Mouse (Mus musculus): ENCODE measurements around the gene Slc25a27. TPM values are rescaled to one million over a fixed set of nuclear protein-coding genes. Genes with fewer than 3 reads are reported as not detected.

Gene Slc25a27
- polyA plus RNA-seq, 1 experiment from 2014 or later, result 117 TPM

- no peak for ATAC-seq (replicated peaks)
- no peaks in the 10 kb centered on the region for H3K4me1 ChIP-seq
- H3K4me3 ChIP-seq, result no peak overlapping the region
- H3K9me3 ChIP-seq, result no peaks in the 10 kb centered on the region
- WGBS, result 89% methylated on average over 6 of the region's 7 CpGs
- H3K27ac ChIP-seq (replicated peaks), result no peak overlapping the region
- H3K36me3 ChIP-seq, result no peaks in the 10 kb centered on the region
- H3K27me3 ChIP-seq, result no peaks in the 10 kb centered on the region
- no peak overlapping the region for H3K4me2 ChIP-seq (replicated peaks)
- H3K9ac ChIP-seq (replicated peaks), result no peak overlapping the region
These were observed 17.1 kb upstream of the Slc25a27 start for GRCm38 (mm10) chr17:43684086-43684485.

DNA sequence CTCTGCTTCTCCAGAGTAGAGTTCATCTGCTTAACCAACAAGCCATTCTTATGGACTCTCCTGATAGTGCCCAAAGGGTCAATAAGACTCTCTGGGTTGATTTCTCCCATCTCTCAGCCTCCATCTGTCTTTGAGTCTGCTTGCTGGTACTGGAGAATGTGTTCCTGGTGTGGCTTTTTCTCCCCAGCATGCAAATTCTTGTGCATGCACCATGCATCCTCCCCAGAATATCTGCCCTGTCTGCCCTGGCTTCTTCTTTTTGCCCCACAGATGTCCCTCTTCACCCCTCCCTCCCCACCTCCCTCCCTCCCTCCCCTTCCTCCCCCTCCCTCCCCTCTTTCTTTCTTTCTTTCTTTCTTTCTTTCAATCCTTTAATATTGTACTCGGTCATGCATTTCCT, 10.3 kb upstream of the Slc25a27 start:
- ATAC-seq (replicated peaks), result no peak
- no peaks in the 10 kb centered on the region for H3K9me3 ChIP-seq
- no peaks in the 10 kb centered on the region for H3K27me3 ChIP-seq
- H3K4me1 ChIP-seq, result no peaks in the 10 kb centered on the region
- no peaks in the 10 kb centered on the region for H3K36me3 ChIP-seq
- no peak overlapping the region for H3K4me2 ChIP-seq (replicated peaks)
- no peak overlapping the region for H3K9ac ChIP-seq (replicated peaks)
- H3K4me3 ChIP-seq, result no peak overlapping the region
- WGBS, result 15% methylated on average over 1 of the region's 1 CpGs
- no peak overlapping the region for H3K27ac ChIP-seq (replicated peaks)

DNA sequence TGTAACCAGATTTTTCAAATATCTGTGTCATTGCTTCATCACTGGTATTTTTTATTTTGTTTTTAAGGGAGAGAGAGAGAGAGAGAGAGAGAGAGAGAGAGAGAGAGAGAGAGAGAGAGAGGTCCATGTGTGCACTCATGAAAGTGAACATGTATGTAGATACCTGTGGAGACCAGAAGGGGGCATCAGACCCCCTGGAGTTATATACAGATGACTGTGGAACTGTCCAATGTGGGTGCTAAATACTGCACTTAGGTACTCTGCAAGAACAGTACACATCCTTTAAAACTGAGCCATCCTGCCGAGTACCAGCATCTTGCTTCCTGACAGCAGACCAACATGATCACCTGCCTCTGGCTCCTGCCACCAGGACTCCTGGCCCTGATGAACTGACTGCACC, 9.2 kb upstream of the Slc25a27 start:
- H3K9me3 ChIP-seq, result no peaks in the 10 kb centered on the region
- WGBS, result 97% methylated on average over 1 of the region's 1 CpGs
- no peak for ATAC-seq (replicated peaks)

DNA sequence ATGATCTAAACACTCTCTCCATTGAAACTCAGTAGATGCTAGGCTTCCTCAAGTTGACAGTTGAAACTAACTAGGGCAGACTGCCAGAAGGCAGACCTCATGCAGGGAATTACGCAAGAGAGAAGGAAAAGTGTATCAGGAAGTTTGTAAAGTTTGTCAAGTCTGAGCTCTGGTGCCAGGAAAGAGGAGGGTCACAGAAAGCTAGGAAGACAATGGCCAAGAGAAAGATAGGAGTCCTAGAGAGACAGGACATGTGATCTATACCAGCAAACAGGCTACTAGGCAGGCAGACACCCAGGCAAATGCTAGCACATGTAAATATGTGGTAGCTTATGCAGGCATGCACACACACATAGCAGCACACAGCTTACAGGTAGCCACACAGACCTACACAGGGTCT, 8.2 kb upstream of the Slc25a27 start:
- WGBS, result 55% methylated on average over 1 of the region's 1 CpGs
- H3K4me1 ChIP-seq, result no peaks in the 10 kb centered on the region
- H3K27me3 ChIP-seq, result no peaks in the 10 kb centered on the region
- H3K27ac ChIP-seq (replicated peaks), result no peak overlapping the region
- H3K36me3 ChIP-seq, result no peaks in the 10 kb centered on the region
- H3K9me3 ChIP-seq, result no peaks in the 10 kb centered on the region
- H3K9ac ChIP-seq (replicated peaks), result no peak overlapping the region
- H3K4me2 ChIP-seq (replicated peaks), result no peak overlapping the region
- no peak overlapping the region for H3K4me3 ChIP-seq
- no peak for ATAC-seq (replicated peaks)

More for the DNA sequence above, 9.2 kb upstream of the Slc25a27 start:
- Histone ChIP-seq H3K36me3 (no peaks in the 10 kb centered on the region), H3K4me3 (no peak overlapping the region), H3K4me1 (no peaks in the 10 kb centered on the region), H3K4me2 (replicated peaks) (no peak overlapping the region), H3K9ac (replicated peaks) (no peak overlapping the region), H3K27me3 (no peaks in the 10 kb centered on the region), H3K27ac (replicated peaks) (no peak overlapping the region)

DNA sequence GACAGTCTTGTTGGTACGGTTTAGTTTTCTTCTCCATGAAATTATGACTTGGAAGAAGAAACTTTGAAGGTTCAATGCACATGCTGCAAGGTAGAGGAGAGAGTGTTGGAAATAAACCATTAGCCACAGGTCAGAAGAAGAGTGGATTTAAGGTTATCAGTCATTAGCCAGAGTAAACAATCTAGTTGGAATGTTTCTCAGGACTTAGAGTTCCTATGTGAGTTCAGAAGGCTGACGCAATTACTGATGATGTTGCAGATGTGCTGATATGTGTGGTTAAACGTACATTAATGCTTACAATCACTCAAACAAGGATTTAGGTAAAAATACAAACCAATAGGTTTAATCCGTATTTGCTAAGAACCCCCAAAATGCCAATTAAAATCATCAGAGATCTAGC, 4.9 kb upstream of the Slc25a27 start:
- WGBS, result 90% methylated on average over 4 of the region's 4 CpGs
- no peak for ATAC-seq (replicated peaks)
- no peak overlapping the region for H3K27ac ChIP-seq (replicated peaks)
- H3K9ac ChIP-seq (replicated peaks), result no peak overlapping the region
- no peak overlapping the region for H3K4me3 ChIP-seq
- peaks cover 10% of the 10 kb centered on the region for H3K4me1 ChIP-seq
- H3K9me3 ChIP-seq, result no peaks in the 10 kb centered on the region
- no peaks in the 10 kb centered on the region for H3K27me3 ChIP-seq
- H3K36me3 ChIP-seq, result no peaks in the 10 kb centered on the region
- no peak overlapping the region for H3K4me2 ChIP-seq (replicated peaks)

GRCm38 (mm10) chr17:43669145-43669695, 2.2 kb upstream of the Slc25a27 start:
- Histone ChIP-seq H3K4me1 (peaks cover 28% of the 10 kb centered on the region), H3K4me3 (no peak overlapping the region), H3K27ac (replicated peaks) (no peak overlapping the region), H3K9ac (replicated peaks) (no peak overlapping the region), H3K36me3 (no peaks in the 10 kb centered on the region), H3K4me2 (replicated peaks) (peak overlapping the region; percentile 69), H3K9me3 (no peaks in the 10 kb centered on the region), H3K27me3 (no peaks in the 10 kb centered on the region)
- no peak for ATAC-seq (replicated peaks)
- WGBS, result 66% methylated on average over 6 of the region's 6 CpGs

DNA sequence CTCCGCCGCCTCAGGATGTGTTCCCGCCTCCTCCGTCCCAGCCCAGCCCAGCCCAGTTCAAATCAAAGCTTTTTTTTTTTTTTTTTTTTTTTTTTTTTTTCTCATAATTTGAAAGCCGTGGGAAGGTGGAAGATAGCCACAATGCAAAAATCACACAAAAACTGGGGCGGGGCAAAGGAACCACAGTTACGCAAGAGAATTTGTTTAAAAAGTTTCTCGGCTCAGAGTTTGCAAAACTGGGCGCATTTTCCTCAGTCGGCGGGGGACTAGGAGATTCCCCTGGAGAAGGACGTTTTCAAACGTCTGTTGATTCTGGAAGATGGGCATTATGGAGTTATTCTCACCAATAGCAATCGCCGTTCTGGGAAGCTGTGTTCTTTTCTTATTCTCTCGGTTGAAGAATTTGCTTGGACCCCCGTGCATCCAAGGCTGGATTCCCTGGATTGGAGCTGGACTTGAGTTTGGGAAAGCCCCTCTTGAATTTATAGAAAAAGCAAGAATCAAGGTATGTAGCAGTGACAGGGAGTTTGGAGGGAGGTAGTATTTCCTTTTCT, 353 bp upstream of the Slc25a27 start, which contains the start of gene Cyp39a1:
TSS of gene Cyp39a1 (plus strand) at position 136 of the 554 bp plus-strand sequence.
- no peaks in the 10 kb centered on the region for H3K27me3 ChIP-seq
- H3K4me2 ChIP-seq (replicated peaks), result peak within 1 kb of the TSS; percentile 69
- ATAC-seq (replicated peaks), result peak; percentile 1; the same call in 1 of the 2 replicates
- peak within 1 kb of the TSS; percentile 82 for H3K4me3 ChIP-seq
- H3K36me3 ChIP-seq, result peaks cover 9% of the 10 kb centered on the region; the same call in 1 of the 2 replicates
- H3K9ac ChIP-seq (replicated peaks), result peak within 1 kb of the TSS; percentile 85
- WGBS, result 0% methylated on average over 17 of the region's 17 CpGs
- peak within 1 kb of the TSS; percentile 66 for H3K27ac ChIP-seq (replicated peaks)
- peaks cover 28% of the 10 kb centered on the region for H3K4me1 ChIP-seq
- no peaks in the 10 kb centered on the region for H3K9me3 ChIP-seq

GRCm38 (mm10) chr17:43651314-43652046, 15.5 kb downstream of the Slc25a27 start:
- H3K4me1 ChIP-seq, result no peaks in the 10 kb centered on the region
- no peak overlapping the region for H3K9ac ChIP-seq (replicated peaks)
- no peaks in the 10 kb centered on the region for H3K27me3 ChIP-seq
- WGBS, result 71% methylated on average over 14 of the region's 14 CpGs
- no peak for ATAC-seq (replicated peaks)
- H3K9me3 ChIP-seq, result no peaks in the 10 kb centered on the region
- no peak overlapping the region for H3K4me3 ChIP-seq
- H3K27ac ChIP-seq (replicated peaks), result no peak overlapping the region
- no peak overlapping the region for H3K4me2 ChIP-seq (replicated peaks)
- H3K36me3 ChIP-seq, result peaks cover 64% of the 10 kb centered on the region

DNA sequence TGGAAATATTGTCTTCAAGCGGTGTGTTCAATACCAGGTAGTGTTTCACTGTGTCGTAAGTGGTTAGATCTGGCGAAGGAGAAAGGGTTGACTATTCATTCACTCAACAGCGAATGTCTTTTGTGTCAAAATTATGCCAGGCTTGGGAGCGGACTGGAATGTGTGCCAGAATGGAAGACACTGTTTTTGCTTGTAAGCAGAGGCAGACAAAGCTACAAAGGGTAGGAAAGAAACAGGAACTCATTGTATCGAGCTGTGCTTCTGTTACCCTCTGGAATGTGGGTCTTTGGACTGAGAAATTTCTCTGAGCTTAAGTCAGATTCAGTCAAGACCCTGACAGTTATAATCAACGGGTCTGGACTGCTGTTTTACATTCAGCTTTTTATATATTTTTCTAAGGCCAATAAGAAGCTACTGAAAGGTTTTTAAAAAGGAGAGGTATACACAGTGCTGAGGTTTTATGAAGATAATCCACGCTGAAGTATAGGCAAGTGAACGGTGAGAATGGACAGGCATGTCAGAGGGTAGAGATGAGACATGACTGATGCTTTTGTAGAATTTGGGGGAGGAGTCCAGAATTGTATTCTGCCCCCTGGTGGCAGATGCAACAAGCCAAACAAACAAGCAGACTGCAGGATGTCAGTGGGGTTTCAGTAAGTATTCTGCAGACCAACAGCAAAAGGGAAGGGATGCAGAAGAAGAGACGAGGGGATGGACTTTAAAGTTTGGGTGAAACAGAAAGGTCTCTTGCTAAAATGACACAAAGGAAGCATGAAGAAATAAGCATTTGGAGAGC, 17.2 kb downstream of the Slc25a27 start:
- Histone ChIP-seq H3K36me3 (peaks cover 75% of the 10 kb centered on the region), H3K9ac (replicated peaks) (no peak overlapping the region), H3K9me3 (no peaks in the 10 kb centered on the region), H3K27ac (replicated peaks) (no peak overlapping the region), H3K4me3 (no peak overlapping the region), H3K4me2 (replicated peaks) (no peak overlapping the region), H3K27me3 (no peaks in the 10 kb centered on the region), H3K4me1 (no peaks in the 10 kb centered on the region)
- no peak for ATAC-seq (replicated peaks)
- 75% methylated on average over 10 of the region's 10 CpGs for WGBS

DNA sequence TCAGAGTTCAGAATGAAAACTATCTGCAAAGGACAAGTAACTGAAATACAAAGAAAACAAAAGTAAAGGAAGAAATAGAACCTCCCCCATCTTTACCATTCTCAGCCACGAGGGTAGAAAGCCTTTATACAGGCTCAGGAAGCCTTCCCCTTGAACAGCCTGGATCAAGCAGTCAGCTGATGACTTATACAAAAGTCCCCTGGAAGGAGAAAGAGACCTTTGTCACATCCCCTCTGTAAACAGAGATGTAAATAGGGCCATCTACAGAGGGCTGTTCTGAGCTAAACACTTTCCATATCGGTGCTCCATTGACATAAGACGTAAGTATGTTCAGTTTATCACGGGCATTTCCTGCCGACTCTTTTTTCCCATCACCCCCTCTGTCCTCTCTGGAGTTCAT, 20.1 kb downstream of the Slc25a27 start:
- H3K27ac ChIP-seq (replicated peaks), result no peak overlapping the region
- H3K9ac ChIP-seq (replicated peaks), result no peak overlapping the region
- 46% methylated on average over 5 of the region's 5 CpGs for WGBS
- H3K4me3 ChIP-seq, result no peak overlapping the region
- no peaks in the 10 kb centered on the region for H3K4me1 ChIP-seq
- H3K36me3 ChIP-seq, result peaks cover 67% of the 10 kb centered on the region
- H3K27me3 ChIP-seq, result no peaks in the 10 kb centered on the region
- no peaks in the 10 kb centered on the region for H3K9me3 ChIP-seq
- no peak for ATAC-seq (replicated peaks)
- no peak overlapping the region for H3K4me2 ChIP-seq (replicated peaks)

- Histone ChIP-seq H3K4me1 (no peaks in the 10 kb centered on the region), H3K9ac (replicated peaks) (no peak overlapping the region), H3K27ac (replicated peaks) (no peak overlapping the region), H3K27me3 (no peaks in the 10 kb centered on the region), H3K4me3 (no peak overlapping the region), H3K9me3 (no peaks in the 10 kb centered on the region), H3K36me3 (peaks cover 59% of the 10 kb centered on the region), H3K4me2 (replicated peaks) (no peak overlapping the region)
- ATAC-seq (replicated peaks), result no peak
- 89% methylated on average over 3 of the region's 3 CpGs for WGBS
These were observed 21.9 kb downstream of the Slc25a27 start for GRCm38 (mm10) chr17:43645136-43645535.

- Histone ChIP-seq H3K9ac (replicated peaks) (no peak overlapping the region), H3K4me2 (replicated peaks) (no peak overlapping the region), H3K27me3 (no peaks in the 10 kb centered on the region), H3K9me3 (no peaks in the 10 kb centered on the region), H3K4me1 (no peaks in the 10 kb centered on the region), H3K4me3 (no peak overlapping the region), H3K36me3 (peaks cover 54% of the 10 kb centered on the region), H3K27ac (replicated peaks) (no peak overlapping the region)
- 87% methylated on average over 7 of the region's 7 CpGs for WGBS
- ATAC-seq (replicated peaks), result no peak
These were observed 22.6 kb downstream of the Slc25a27 start for GRCm38 (mm10) chr17:43644375-43644774.
